Mouse (Mus musculus) liver, adult 2 months (tissue): ENCODE measurements at regions not wholly inside any gene's neighbourhood (a gene's known extent, or its start where the extent isn't known, plus 50 kb on each side); places are given as distances from the start of the nearest gene placed in this dataset.

Source experiments
- CTCF ChIP-seq: fragments of 200-500 bp; IDR thresholded peaks from 2 replicates; pipeline ENCODE4 v1.5.1; 2011; ENCODE audit warnings: low read depth, low read length, control low read depth
- POLR2A ChIP-seq: fragments of 200-500 bp; IDR thresholded peaks from 2 replicates; pipeline ENCODE4 v1.6.1; 2011; ENCODE audit warnings: low read length, control low read depth; ENCODE audit not compliant: insufficient read depth; ENCODE audit errors: extremely low read depth

DNA sequence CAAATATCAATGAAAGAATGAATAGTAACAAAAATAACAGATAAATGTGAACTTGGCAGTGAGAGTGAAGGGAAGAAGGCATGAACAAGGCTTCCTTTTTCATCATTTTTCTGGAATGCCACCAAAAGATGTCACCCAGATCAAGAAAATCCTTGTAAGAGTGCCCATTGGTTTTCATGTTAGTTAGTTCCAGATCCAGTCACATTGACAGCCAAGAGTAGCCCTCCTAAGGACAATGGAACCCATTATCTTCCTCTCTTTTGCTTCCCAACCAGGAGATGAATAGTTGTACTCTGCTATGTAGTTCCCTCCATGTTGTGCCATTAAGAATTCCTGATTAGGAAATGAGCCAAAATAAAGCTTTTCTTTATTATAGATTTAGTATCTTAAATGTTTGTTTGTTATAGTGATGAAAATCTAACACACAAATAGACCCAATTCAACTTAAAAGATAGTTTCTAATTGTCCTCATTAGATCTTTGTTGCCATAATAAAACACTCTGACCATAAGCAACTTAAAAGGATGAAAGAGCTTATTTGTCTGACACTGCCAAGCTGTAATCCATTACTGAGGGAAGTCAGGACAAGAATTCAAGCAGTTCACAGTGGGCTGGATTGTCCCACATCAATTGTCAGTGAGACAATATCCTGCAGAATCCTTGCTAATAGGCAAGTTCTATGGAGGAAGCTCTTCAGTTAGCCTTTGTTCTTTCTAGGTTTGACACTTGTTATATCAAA, 80.7 kb upstream of the Map9 start:
- no peak for TF ChIP-seq CTCF
- no peak for TF ChIP-seq POLR2A
